Comparison of ENCODE assay signal across 8 mouse cellular contexts in genomic region chr4:136621336-136621735, GRCm38 (mm10). TPM values are rescaled to one million over a fixed set of nuclear protein-coding genes. Genes with fewer than 3 reads are reported as not detected.
A peak's percentile ranks its signal among the peaks of the same experiment; 100 is the strongest.
DNase-seq lines count a peak whose midpoint lies in the region.

No protein-coding gene starts in this region.

- intact Hi-C loops in heart, postnatal 14 days (cut with DNase I) = loop anchor here (1.0 to 10.0 kb wide), 5 partner anchors 95 to 377 kb away; partner anchors contain the start of gene Tcea3
- intact Hi-C loops in gastrocnemius, postnatal 36 days (cut with DNase I) = loop anchor here (2.0 to 5.0 kb wide), 2 partner anchors 94 to 167 kb away; no protein-coding TSS in a partner anchor

- peak; percentile 16 for DNase-seq in gastrocnemius, postnatal 10 days
- no peak for DNase-seq in gastrocnemius, postnatal 4 days (ENCODE audit: low spot score in 2 of 2)
- peak; percentile 50 to 65 for DNase-seq in right cerebral cortex, adult 2 months (ENCODE audit: low spot score in 2 of 2)
- no peak for DNase-seq in right cerebral cortex, postnatal 4 days
- peak; percentile 26 for DNase-seq in c-Kit-negative CD71-positive TER-119-positive erythroid progenitor cells, embryonic 14.5 days (ENCODE audit: low read depth, low spot score)
- peak; percentile 23 to 70 for DNase-seq in heart, postnatal 14 days
- DNase-seq in mesoderm, embryonic 11.5 days (ENCODE audit: low read depth, low spot score) = peak; percentile 74
- no peak for DNase-seq in gastrocnemius, postnatal 36 days

RNA-seq across cellular contexts. Expression of gene Lactbl1, which starts 1.1 kb away (rescaled TPM):
- not detected for total RNA-seq in gastrocnemius, postnatal 10 days (2021)
- not detected for total RNA-seq in gastrocnemius, postnatal 4 days (2021)
- not detected for total RNA-seq in heart, postnatal 14 days (2021)
- not detected for total RNA-seq in gastrocnemius, postnatal 36 days (2021)

RNA-seq across cellular contexts. Expression of gene Tex46, which starts 11.1 kb away (rescaled TPM):
- total RNA-seq in gastrocnemius, postnatal 10 days (2021) = not detected
- total RNA-seq in gastrocnemius, postnatal 4 days (2021) = not detected
- not detected for total RNA-seq in heart, postnatal 14 days (2021)
- not detected for total RNA-seq in gastrocnemius, postnatal 36 days (2021)

RNA-seq across cellular contexts. Expression of gene Kdm1a, which starts 18.8 kb away (rescaled TPM):
- total RNA-seq in gastrocnemius, postnatal 10 days (2021) = 10 to 100 TPM; 28.9 to 36.7 TPM
- total RNA-seq in gastrocnemius, postnatal 4 days (2021) = 10 to 100 TPM; 48.6 to 52.3 TPM
- 10 to 100 TPM; 33.5 to 37.6 TPM for total RNA-seq in heart, postnatal 14 days (2021)
- total RNA-seq in gastrocnemius, postnatal 36 days (2021) = 10 to 100 TPM; 14.7 to 20.4 TPM

Comparison
In these comparisons a context has a peak if more than half of its experiments do, and no peak if none do; other contexts are left out.
1. DNase-seq: peak in gastrocnemius, postnatal 10 days (single experiment), right cerebral cortex, adult 2 months (2 of 2), c-Kit-negative CD71-positive TER-119-positive erythroid progenitor cells, embryonic 14.5 days (single experiment), heart, postnatal 14 days (2 of 2) and mesoderm, embryonic 11.5 days (single experiment); none in gastrocnemius, postnatal 4 days (0 of 2), right cerebral cortex, postnatal 4 days (single experiment) and gastrocnemius, postnatal 36 days (0 of 2).